Mouse (Mus musculus): ENCODE results near the gene Emp3. TPM values are rescaled to one million over a fixed set of nuclear protein-coding genes. Genes with fewer than 3 reads are reported as not detected.
"Not testable (repeated sequence)": the region's sequence is repeated elsewhere in the genome, so short reads cannot be mapped to it uniquely, and the experiment has no call there.

Gene Emp3
- polyA plus RNA-seq, 1 experiment from 2014 or later: 78.5 TPM

DNA sequence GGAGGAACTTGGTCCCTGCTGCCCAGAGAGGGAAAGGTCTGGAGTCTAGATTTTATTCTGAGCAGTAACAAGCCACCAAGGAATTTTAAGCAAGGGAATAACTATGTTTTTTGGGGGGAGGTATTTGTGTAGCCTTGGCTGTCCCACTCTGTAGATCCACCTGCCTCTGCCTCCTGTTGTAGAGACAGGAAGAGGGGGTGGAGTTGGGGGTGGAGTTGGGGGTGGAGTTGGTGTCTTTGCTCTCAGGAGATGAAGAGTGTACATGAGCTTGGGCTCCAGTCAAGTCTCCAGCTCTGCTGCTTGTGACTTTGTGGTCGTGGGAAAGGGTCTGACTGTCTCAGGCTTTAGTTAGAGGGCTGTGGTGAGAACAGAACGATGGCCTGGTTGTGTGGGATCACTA lies 40.2 kb downstream of the Emp3 start:
- peaks cover 89% of the 10 kb centered on the region for H3K36me3 ChIP-seq
- no peak for ATAC-seq (ENCODE audit: insufficient number of reproducible peaks, insufficient read depth, low FRiP score, low TSS enrichment)
- H3K4me1 ChIP-seq: no peaks in the 10 kb centered on the region
- no peaks in the 10 kb centered on the region for H3K9me3 ChIP-seq
- H3K4me2 ChIP-seq (replicated peaks): no peak overlapping the region
- H3K4me3 ChIP-seq: no peak overlapping the region
- no peak overlapping the region for H3K27ac ChIP-seq
- WGBS: 97% methylated on average over 2 of the region's 2 CpGs
- H3K27me3 ChIP-seq: no peaks in the 10 kb centered on the region
- H3K9ac ChIP-seq: no peak overlapping the region

DNA sequence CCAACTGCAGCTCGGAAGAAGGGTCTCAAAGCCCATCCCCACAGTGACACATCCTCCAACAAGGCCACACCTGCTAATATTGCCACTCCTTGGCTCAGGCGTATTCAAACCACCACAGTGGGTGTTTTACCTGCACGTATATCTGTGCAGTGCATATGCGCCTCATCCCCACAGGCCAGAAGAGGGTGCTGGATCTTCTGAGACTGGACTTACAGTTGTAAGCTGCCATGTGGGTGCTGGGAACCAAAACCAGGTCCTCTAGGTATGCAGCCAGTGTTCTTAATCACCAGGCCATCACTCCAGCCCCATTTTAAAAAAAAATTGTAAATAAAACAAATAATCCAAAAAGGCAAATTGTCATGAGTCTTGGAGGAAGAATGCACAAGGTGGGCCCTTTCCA lies 40.7 kb downstream of the Emp3 start:
- WGBS: 91% methylated on average over 4 of the region's 4 CpGs
- Histone ChIP-seq H3K9ac (no peak overlapping the region), H3K9me3 (no peaks in the 10 kb centered on the region), H3K36me3 (peaks cover 93% of the 10 kb centered on the region), H3K4me3 (no peak overlapping the region), H3K4me2 (replicated peaks) (no peak overlapping the region), H3K4me1 (no peaks in the 10 kb centered on the region), H3K27me3 (no peaks in the 10 kb centered on the region), H3K27ac (no peak overlapping the region)
- no peak for ATAC-seq (ENCODE audit: insufficient number of reproducible peaks, insufficient read depth, low FRiP score, low TSS enrichment)

DNA sequence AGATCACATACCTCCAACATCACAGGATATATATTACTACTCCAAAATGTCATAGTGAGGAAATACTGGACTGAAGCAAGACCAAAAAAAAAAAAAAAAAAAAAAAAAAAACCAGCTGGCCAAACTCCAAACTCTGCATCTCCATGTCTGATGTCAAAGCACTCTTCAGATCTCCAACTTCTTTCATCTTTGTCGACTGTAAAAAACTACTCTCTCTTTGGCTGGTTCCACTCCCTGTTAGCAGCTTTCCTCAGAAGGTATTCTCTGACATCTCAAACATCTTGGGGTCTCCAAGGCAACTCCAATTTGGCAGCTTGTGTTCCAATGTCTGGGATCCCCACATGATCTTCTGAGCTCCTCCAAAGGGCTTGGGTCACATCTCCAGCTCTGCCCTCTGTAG lies 42.9 kb downstream of the Emp3 start, which contains the start of gene Grin2d:
Gene Grin2d, minus strand, starts transcription at position 101 of the 400 bp plus-strand sequence.
- not testable (repeated sequence) for ATAC-seq (ENCODE audit: insufficient number of reproducible peaks, insufficient read depth, low FRiP score, low TSS enrichment)
- 83% methylated on average over 1 of the region's 1 CpGs for WGBS

DNA sequence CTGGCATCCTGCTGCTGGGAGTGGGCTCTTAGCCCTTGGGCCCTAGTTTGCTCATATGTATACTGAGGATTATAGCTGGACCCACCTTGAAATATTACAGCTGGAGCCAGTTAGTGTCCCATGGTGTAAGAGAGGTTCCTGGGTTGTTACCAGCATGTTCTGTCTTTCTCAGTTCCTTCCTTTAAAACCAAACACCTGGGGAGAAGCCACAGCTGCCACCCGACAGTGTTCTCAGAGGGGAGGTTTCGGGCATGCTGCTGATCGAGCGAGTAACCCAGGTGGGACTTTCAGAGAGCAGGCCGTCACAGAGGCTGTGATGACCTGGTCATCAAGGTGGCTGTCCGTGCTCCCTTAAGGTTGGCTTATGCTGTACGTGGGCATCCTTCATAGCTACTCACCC lies 44.3 kb downstream of the Emp3 start:
- no peak for ATAC-seq (ENCODE audit: insufficient number of reproducible peaks, insufficient read depth, low FRiP score, low TSS enrichment)
- Histone ChIP-seq H3K4me3 (no peak overlapping the region), H3K27ac (no peak overlapping the region), H3K27me3 (peaks cover 2% of the 10 kb centered on the region), H3K4me1 (peaks cover 17% of the 10 kb centered on the region), H3K36me3 (peaks cover 72% of the 10 kb centered on the region), H3K9me3 (no peaks in the 10 kb centered on the region), H3K4me2 (replicated peaks) (no peak overlapping the region), H3K9ac (no peak overlapping the region)
- 91% methylated on average over 7 of the region's 7 CpGs for WGBS

More for the DNA sequence above, 42.9 kb downstream of the Emp3 start, which contains the start of gene Grin2d:
- not testable (repeated sequence) for H3K9me3 ChIP-seq; H3K4me3 ChIP-seq; H3K4me2 ChIP-seq (replicated peaks); H3K9ac ChIP-seq; H3K27me3 ChIP-seq; H3K27ac ChIP-seq
- Histone ChIP-seq H3K36me3 (peaks cover 86% of the 10 kb centered on the region), H3K4me1 (peaks cover 17% of the 10 kb centered on the region)

DNA sequence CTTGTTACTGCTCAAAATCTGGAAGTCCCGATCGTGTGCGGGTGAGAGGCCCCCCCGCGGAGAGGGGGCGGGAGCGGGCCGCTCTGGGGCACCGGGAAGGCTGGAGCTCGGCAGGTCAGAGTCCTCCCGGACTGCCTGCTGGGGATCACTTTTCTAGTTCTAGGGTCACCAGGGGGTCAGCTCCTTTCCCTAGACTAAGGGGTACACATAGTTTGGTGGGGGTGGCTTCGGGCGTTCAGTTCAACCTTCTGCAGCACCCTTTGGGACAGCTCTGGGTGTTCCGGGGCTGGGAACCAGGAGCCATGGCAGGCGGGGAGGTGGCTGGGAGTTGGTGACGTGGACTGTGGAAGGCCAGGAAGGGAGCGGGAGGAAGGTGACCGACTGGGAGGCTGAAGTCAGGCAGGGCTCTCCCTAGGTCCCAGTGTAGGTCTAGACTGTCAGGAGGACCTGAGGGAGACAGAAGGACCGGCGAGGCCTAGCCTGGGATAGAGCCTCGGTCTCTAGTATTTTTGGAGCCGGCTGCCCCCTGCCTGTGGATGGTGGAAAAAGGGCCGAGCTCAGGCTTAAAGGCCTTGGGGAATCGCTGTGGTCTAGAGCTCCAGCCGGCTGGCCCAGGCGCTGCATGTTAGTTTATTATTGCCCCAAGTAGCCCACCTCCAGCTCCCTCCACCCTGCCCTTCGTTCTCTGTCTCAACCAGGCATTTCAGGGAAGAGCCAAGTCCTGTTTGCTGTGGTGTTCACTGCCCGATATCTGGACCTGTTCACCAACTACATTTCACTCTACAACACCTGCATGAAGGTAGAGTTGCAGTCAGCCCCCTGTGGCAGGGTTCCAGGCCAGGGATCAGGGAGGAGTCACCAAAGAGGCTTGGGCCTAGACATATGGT lies 47.9 kb downstream of the Emp3 start:
- ATAC-seq (ENCODE audit: insufficient number of reproducible peaks, insufficient read depth, low FRiP score, low TSS enrichment): 0 out of 2 replicates have a peak, but pooled peaks have one; percentile 11
- H3K9ac ChIP-seq: peak overlapping the region; percentile 94

DNA sequence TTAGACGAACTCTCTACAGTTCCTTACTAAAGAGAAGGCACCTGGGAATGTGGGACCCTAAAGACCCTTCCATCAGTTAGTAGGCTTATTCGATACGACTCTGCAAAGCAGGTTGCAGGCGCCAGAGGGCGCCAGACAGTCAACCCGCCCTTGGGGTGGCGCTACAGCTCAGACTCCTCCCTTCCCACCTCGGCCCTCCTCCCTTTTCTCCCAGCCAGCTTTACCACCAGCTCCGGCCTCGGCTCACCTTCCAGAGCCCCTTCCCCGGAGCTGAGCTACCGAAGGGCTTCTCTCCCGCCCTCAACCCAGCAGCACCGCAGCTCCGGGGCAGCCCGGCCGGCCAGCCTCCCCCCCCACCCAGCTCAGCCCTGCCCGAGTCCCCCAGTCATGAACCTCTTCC lies 48.6 kb downstream of the Emp3 start, which contains the start of gene Kdelr1:
Gene Kdelr1, plus strand, starts transcription at position 149 of the 400 bp plus-strand sequence.
- peaks cover 46% of the 10 kb centered on the region for H3K4me1 ChIP-seq
- peak within 1 kb of the TSS; percentile 94 for H3K9ac ChIP-seq
- H3K27ac ChIP-seq: peak within 1 kb of the TSS; percentile 92
- H3K4me2 ChIP-seq (replicated peaks): peak within 1 kb of the TSS; percentile 81
- H3K4me3 ChIP-seq: peak within 1 kb of the TSS; percentile 82
- no peaks in the 10 kb centered on the region for H3K9me3 ChIP-seq
- H3K36me3 ChIP-seq: peaks cover 33% of the 10 kb centered on the region
- ATAC-seq (ENCODE audit: insufficient number of reproducible peaks, insufficient read depth, low FRiP score, low TSS enrichment): peak; percentile 62; the same call in 1 of the 2 replicates
- 1% methylated on average over 18 of the region's 18 CpGs for WGBS
- H3K27me3 ChIP-seq: peaks cover 44% of the 10 kb centered on the region

More for the DNA sequence above, 47.9 kb downstream of the Emp3 start:
- no peaks in the 10 kb centered on the region for H3K9me3 ChIP-seq
- WGBS: 2% methylated on average over 28 of the region's 28 CpGs
- H3K4me2 ChIP-seq (replicated peaks): peak overlapping the region; percentile 81
- peak overlapping the region; percentile 82 for H3K4me3 ChIP-seq
- H3K27ac ChIP-seq: peak overlapping the region; percentile 92
- H3K4me1 ChIP-seq: peaks cover 39% of the 10 kb centered on the region
- peaks cover 38% of the 10 kb centered on the region for H3K36me3 ChIP-seq
- peaks cover 37% of the 10 kb centered on the region for H3K27me3 ChIP-seq

DNA sequence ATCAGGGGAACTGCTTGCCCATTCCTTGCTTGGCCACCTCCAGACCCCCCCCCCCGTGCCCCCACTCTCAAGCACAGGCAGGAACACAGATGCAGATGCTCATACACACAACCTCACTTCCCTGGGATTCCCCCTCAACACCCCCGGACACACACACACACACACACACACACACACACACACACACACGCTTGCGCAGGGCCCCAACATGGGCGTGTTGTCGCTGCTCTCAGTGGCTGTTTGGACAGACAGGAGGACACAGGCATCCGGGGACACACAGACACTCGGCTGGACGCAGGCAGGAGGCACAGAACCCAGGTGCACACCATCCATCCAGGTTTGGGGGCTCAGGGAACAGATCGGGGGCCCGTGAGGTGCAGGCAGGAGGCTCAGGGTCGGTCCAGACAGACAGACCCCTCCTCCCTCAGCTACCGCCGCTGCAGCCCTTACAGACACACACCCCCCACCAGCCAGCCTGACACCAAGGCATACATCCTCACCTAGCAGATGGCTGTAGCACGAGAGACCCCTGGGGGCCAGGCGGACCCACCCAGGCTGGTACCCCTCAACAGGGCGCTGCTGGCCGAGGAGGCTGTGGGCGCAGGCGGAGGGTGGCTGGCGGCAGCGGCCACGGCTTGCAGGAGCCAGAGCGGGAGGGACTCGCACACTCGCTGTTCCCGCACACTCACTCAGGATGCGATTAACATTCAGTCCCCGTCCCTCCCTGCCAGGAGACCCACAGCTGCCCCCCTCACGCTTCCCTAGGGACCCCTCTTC lies 50.7 kb downstream of the Emp3 start:
- peak overlapping the region; percentile 65 for H3K4me2 ChIP-seq (replicated peaks)
- H3K4me1 ChIP-seq: peaks cover 54% of the 10 kb centered on the region
- peaks cover 56% of the 10 kb centered on the region for H3K27me3 ChIP-seq
- peaks cover 12% of the 10 kb centered on the region for H3K36me3 ChIP-seq
- 1% methylated on average over 30 of the region's 30 CpGs for WGBS
- peak overlapping the region; percentile 32 for H3K4me3 ChIP-seq
- H3K27ac ChIP-seq: no peak overlapping the region
- peak overlapping the region; percentile 61 for H3K9ac ChIP-seq
- H3K9me3 ChIP-seq: no peaks in the 10 kb centered on the region
- ATAC-seq (ENCODE audit: insufficient number of reproducible peaks, insufficient read depth, low FRiP score, low TSS enrichment): no peak

DNA sequence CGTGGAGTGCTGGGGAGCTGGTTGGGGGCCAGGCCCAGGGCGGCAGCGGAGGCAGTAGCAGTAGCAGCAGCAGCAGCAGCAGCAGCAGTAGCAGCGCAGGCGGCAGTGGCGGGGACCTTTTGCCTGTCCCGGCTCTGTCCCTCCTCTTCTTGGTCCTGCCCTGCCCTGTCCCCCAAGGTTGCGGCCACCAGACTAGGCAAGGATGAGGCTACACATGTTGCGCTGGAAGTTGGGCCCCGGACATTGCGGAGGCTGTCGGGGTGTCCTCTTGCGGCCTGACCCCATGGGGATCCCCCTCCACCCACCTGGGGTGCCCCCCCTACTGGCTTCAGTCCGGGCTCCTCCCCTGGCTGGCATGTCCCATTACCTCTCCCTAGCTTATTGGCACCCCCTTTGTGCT lies 51.4 kb downstream of the Emp3 start:
- Histone ChIP-seq H3K36me3 (peaks cover 7% of the 10 kb centered on the region), H3K4me2 (replicated peaks) (peak overlapping the region; percentile 65), H3K9me3 (no peaks in the 10 kb centered on the region), H3K4me1 (peaks cover 50% of the 10 kb centered on the region), H3K9ac (peak overlapping the region; percentile 10), H3K27me3 (peaks cover 56% of the 10 kb centered on the region), H3K4me3 (peak overlapping the region; percentile 32), H3K27ac (no peak overlapping the region)
- 1% methylated on average over 14 of the region's 14 CpGs for WGBS
- ATAC-seq (ENCODE audit: insufficient number of reproducible peaks, insufficient read depth, low FRiP score, low TSS enrichment): no peak

DNA sequence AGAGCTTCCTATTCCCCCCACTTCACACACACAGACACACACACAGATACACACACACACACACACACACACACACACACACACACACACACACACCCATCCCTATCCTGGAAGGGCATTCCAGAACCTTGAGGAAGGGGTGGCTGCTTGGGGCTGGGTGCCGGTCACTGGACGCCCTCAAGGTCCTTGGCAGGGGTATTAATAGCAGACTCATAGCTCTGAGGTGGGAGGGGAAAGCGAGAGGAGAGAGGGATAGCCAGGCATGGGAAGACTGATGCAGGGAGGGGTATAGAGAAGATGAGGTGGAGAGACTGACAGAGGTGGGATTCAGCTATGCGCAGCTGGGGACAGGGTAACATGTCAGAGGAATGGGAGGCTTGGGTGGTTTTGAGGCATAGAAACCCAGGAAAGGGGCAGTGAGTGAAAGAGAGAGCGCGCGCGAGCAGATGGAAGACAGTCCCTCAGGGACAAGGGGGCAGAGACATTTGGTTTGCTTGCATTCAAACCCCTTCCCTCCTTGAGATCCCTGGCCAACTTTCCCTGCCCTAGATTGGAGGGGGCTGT lies 52.0 kb downstream of the Emp3 start:
- no peak overlapping the region for H3K27ac ChIP-seq
- no peak for ATAC-seq (ENCODE audit: insufficient number of reproducible peaks, insufficient read depth, low FRiP score, low TSS enrichment)
- H3K27me3 ChIP-seq: peaks cover 56% of the 10 kb centered on the region
- H3K9ac ChIP-seq: peak overlapping the region; percentile 20; the same call in 1 of the 2 replicates
- 0 out of 2 replicates have a peak overlapping the region, but pooled peaks have one; percentile 32 for H3K4me3 ChIP-seq
- 0 out of 2 replicates have a peak, but pooled peaks cover 3% of the 10 kb centered on the region for H3K36me3 ChIP-seq
- H3K9me3 ChIP-seq: no peaks in the 10 kb centered on the region
- peaks cover 44% of the 10 kb centered on the region for H3K4me1 ChIP-seq
- 16% methylated on average over 8 of the region's 8 CpGs for WGBS
- H3K4me2 ChIP-seq (replicated peaks): peak overlapping the region; percentile 65

Measured in embryonic facial prominence, embryonic 12.5 days (tissue).